Mouse (Mus musculus) stomach, embryonic 14.5 days (tissue): ENCODE measurements around the gene Cox8c. TPM values are rescaled to one million over a fixed set of nuclear protein-coding genes. Genes with fewer than 3 reads are reported as not detected.

Source experiments
- ATAC-seq: fragments of 200-750 bp; cut with Nextera tagmentation; 2 replicates; pipeline ENCODE4 v1.8.0; 2017; ENCODE audit warnings: low read depth, moderate TSS enrichment; ENCODE audit not compliant: insufficient number of reproducible peaks, insufficient read depth, low FRiP score
- H3K27ac ChIP-seq: fragments of 300-500 bp; sonication (generic); 2 replicates; pipeline ENCODE4 v1.5.1; 2014; ENCODE audit warnings: mild to moderate bottlenecking, low read length, moderate library complexity, mixed read lengths
- H3K27me3 ChIP-seq: fragments of 300-500 bp; sonication (generic); 2 replicates; pipeline ENCODE4 v1.6.1; 2014; ENCODE audit warnings: low read length, control low read depth, mixed read lengths; ENCODE audit not compliant: control insufficient read depth, insufficient read depth
- H3K36me3 ChIP-seq: fragments of 300-500 bp; sonication (generic); 2 replicates; pipeline ENCODE4 v1.6.1; 2014; ENCODE audit warnings: mild to moderate bottlenecking, control low read depth, low read length, moderate library complexity, mixed read lengths; ENCODE audit not compliant: control insufficient read depth, insufficient read depth
- H3K4me1 ChIP-seq: fragments of 300-500 bp; sonication (generic); 2 replicates; pipeline ENCODE4 v1.6.1; 2014; ENCODE audit warnings: low read length, control low read depth, mixed read lengths; ENCODE audit not compliant: control insufficient read depth, insufficient read depth
- H3K4me2 ChIP-seq: fragments of 300-500 bp; sonication (generic); replicated peaks from 2 replicates; pipeline ENCODE4 v1.6.1; 2014; ENCODE audit warnings: low read depth, low read length, control low read depth
- H3K4me3 ChIP-seq: fragments of 300-500 bp; sonication (generic); 2 replicates; pipeline ENCODE4 v1.5.1; 2014; ENCODE audit warnings: low read depth, low read length, control low read depth
- H3K9ac ChIP-seq: fragments of 300-500 bp; sonication (generic); replicated peaks from 2 replicates; pipeline ENCODE4 v1.6.1; 2014; ENCODE audit warnings: low read depth, mild to moderate bottlenecking, control low read depth, low read length, moderate library complexity, mixed read lengths
- H3K9me3 ChIP-seq: fragments of 300-500 bp; sonication (generic); 2 replicates; pipeline ENCODE4 v1.6.1; 2016; ENCODE audit warnings: low read depth, low read length, control low read depth; ENCODE audit not compliant: control insufficient read depth
- WGBS: fragments of 180-500 bp; shearing (Covaris S2); extraction: QIAGEN DNeasy Blood & Tissue Kit; methylation state at CpG from one replicate; pipeline ENCODE4 v1.1.7; 2014; 5-methylcytosine and 5-hydroxymethylcytosine counted together
- polyA plus RNA-seq: library from polyadenylated mRNA; unstranded; fragments of >200 nt; fragmentation: Nextera tagmentation; extraction: Ambion mirVana; gene quantifications from 2 replicates; pipeline ENCODE4 v1.2.1, GENCODE M21; 2014

Cox8c gene
- polyA plus RNA-seq, 1 experiment from 2014 or later = not detected

DNA sequence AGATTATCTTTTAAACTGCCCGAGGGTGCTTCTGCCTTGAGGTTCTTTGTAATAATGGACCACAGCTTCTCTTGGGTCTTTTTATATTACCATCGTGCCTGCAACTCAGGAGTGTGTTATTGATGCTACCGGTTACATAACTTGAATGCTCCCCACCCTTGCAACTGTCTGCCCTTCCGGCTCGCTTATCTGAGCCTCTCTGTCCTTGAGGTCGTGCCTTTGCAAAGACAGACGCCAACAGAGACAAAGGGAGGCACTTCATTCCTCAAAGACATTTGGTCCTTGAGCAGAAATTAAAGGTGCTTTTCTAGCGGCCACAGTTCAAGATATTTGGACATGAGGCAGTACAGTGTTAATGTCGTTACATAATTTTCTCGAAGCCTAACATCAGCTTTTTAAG, 11.8 kb upstream of the Cox8c start:
- H3K9ac ChIP-seq = no peak overlapping the region
- no peak for ATAC-seq

DNA sequence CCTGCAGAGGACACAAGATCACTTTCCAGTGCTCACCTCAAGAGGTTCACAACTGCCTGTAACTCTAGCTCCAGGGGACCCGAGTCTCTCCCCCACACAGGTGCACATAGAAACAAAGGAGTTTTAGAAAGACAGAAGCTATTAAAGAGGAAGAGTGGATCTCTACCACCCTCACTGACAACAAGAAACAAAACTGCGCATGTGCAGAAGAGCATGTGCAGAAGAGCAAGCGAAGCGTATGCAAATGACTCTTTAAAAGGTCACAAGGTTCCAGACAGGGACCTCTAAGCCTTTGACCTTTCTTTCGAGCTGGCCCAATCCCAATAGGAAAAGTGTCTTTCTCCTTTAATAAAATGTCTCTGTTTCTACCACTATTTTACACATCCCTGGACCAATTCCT, 10.5 kb upstream of the Cox8c start:
- H3K9me3 ChIP-seq = no peaks in the 10 kb centered on the region
- WGBS = 67% methylated on average over 5 of the region's 5 CpGs
- no peaks in the 10 kb centered on the region for H3K36me3 ChIP-seq
- no peak overlapping the region for H3K4me2 ChIP-seq
- no peaks in the 10 kb centered on the region for H3K27me3 ChIP-seq
- H3K9ac ChIP-seq = no peak overlapping the region
- no peak for ATAC-seq
- no peak overlapping the region for H3K4me3 ChIP-seq
- H3K4me1 ChIP-seq = no peaks in the 10 kb centered on the region
- H3K27ac ChIP-seq = no peak overlapping the region

More for the DNA sequence above, 11.8 kb upstream of the Cox8c start:
- H3K36me3 ChIP-seq = no peaks in the 10 kb centered on the region
- 68% methylated on average over 10 of the region's 10 CpGs for WGBS
- no peak overlapping the region for H3K27ac ChIP-seq
- H3K4me1 ChIP-seq = no peaks in the 10 kb centered on the region
- no peaks in the 10 kb centered on the region for H3K27me3 ChIP-seq
- H3K4me2 ChIP-seq = no peak overlapping the region
- H3K4me3 ChIP-seq = no peak overlapping the region
- no peaks in the 10 kb centered on the region for H3K9me3 ChIP-seq

DNA sequence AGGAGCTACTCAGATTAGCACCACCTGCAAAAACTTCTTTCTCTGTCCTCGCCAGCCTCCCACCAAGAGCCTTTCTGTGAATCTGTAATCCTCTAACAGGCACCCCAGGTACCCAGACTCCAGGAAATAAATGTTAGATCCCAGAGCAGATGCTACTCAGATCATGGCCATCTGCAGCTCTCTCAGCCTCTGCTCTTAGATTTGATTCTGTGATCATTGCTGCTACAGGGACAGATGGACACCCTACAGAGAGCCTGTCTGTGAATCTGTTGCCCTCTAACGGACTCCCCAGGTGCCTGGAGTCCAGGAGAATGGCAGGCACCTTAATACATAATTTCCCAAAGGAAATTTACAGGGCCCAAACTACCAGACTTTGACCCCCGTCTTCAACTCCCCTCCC, 9.1 kb downstream of the Cox8c start:
- no peaks in the 10 kb centered on the region for H3K9me3 ChIP-seq
- no peak overlapping the region for H3K9ac ChIP-seq
- no peaks in the 10 kb centered on the region for H3K27me3 ChIP-seq
- no peaks in the 10 kb centered on the region for H3K36me3 ChIP-seq
- 49% methylated on average over 3 of the region's 3 CpGs for WGBS
- no peaks in the 10 kb centered on the region for H3K4me1 ChIP-seq
- H3K4me3 ChIP-seq = no peak overlapping the region
- no peak for ATAC-seq
- no peak overlapping the region for H3K27ac ChIP-seq
- H3K4me2 ChIP-seq = no peak overlapping the region

- 87% methylated on average over 2 of the region's 2 CpGs for WGBS
- no peak for ATAC-seq
Measured at GRCm38 (mm10) chr12:102916073-102916472, 17.0 kb downstream of the Cox8c start.

GRCm38 (mm10) chr12:102929764-102930163, 30.6 kb downstream of the Cox8c start:
- H3K36me3 ChIP-seq = no peaks in the 10 kb centered on the region
- H3K9me3 ChIP-seq = no peaks in the 10 kb centered on the region
- H3K4me2 ChIP-seq = no peak overlapping the region
- WGBS = 75% methylated on average over 4 of the region's 4 CpGs
- no peak for ATAC-seq
- H3K4me1 ChIP-seq = no peaks in the 10 kb centered on the region
- H3K27me3 ChIP-seq = no peaks in the 10 kb centered on the region
- no peak overlapping the region for H3K4me3 ChIP-seq
- no peak overlapping the region for H3K9ac ChIP-seq
- H3K27ac ChIP-seq = no peak overlapping the region

More at GRCm38 (mm10) chr12:102916073-102916472, 17.0 kb downstream of the Cox8c start:
- Histone ChIP-seq H3K27ac (no peak overlapping the region), H3K4me3 (no peak overlapping the region), H3K27me3 (no peaks in the 10 kb centered on the region), H3K4me2 (no peak overlapping the region), H3K36me3 (no peaks in the 10 kb centered on the region), H3K4me1 (no peaks in the 10 kb centered on the region), H3K9me3 (no peaks in the 10 kb centered on the region), H3K9ac (no peak overlapping the region)

DNA sequence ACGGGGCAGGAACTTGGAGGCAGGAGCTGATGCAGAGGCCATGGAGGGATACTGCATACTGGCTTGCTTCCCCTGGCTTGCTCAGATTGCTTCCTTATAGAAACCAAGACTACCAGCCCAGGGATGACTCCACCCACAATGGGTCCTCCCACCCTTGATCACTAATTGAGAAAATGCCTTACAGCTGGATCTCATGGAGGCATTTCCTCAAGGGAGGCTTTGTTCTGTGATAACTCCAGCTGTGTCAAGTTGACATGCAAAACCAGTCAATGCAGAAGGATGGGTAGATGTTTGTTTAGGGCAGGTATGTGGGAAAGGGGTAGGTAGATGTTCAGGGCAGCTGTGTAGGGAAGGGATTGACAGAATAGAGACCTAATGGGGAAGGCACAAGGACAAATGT, 31.2 kb downstream of the Cox8c start:
- no peak overlapping the region for H3K4me3 ChIP-seq
- H3K4me2 ChIP-seq = no peak overlapping the region
- no peaks in the 10 kb centered on the region for H3K27me3 ChIP-seq
- no peak for ATAC-seq
- H3K9me3 ChIP-seq = no peaks in the 10 kb centered on the region
- H3K4me1 ChIP-seq = no peaks in the 10 kb centered on the region
- no peak overlapping the region for H3K27ac ChIP-seq
- WGBS = 83% methylated on average over 1 of the region's 1 CpGs
- H3K36me3 ChIP-seq = no peaks in the 10 kb centered on the region
- no peak overlapping the region for H3K9ac ChIP-seq

- no peaks in the 10 kb centered on the region for H3K36me3 ChIP-seq
- no peak for ATAC-seq
Measured at GRCm38 (mm10) chr12:102930789-102931188, 31.7 kb downstream of the Cox8c start.

GRCm38 (mm10) chr12:102935892-102936291, 36.8 kb downstream of the Cox8c start:
- WGBS = 35% methylated on average over 1 of the region's 1 CpGs
- H3K4me1 ChIP-seq = no peaks in the 10 kb centered on the region
- ATAC-seq = no peak
- no peak overlapping the region for H3K27ac ChIP-seq
- H3K4me3 ChIP-seq = no peak overlapping the region
- H3K9me3 ChIP-seq = no peaks in the 10 kb centered on the region
- H3K4me2 ChIP-seq = no peak overlapping the region
- H3K27me3 ChIP-seq = no peaks in the 10 kb centered on the region
- H3K36me3 ChIP-seq = no peaks in the 10 kb centered on the region
- H3K9ac ChIP-seq = no peak overlapping the region

More at GRCm38 (mm10) chr12:102930789-102931188, 31.7 kb downstream of the Cox8c start:
- H3K9me3 ChIP-seq = no peaks in the 10 kb centered on the region
- H3K4me3 ChIP-seq = no peak overlapping the region
- 84% methylated on average over 7 of the region's 7 CpGs for WGBS
- H3K27ac ChIP-seq = no peak overlapping the region
- H3K4me2 ChIP-seq = no peak overlapping the region
- H3K9ac ChIP-seq = no peak overlapping the region
- H3K4me1 ChIP-seq = no peaks in the 10 kb centered on the region
- H3K27me3 ChIP-seq = no peaks in the 10 kb centered on the region

DNA sequence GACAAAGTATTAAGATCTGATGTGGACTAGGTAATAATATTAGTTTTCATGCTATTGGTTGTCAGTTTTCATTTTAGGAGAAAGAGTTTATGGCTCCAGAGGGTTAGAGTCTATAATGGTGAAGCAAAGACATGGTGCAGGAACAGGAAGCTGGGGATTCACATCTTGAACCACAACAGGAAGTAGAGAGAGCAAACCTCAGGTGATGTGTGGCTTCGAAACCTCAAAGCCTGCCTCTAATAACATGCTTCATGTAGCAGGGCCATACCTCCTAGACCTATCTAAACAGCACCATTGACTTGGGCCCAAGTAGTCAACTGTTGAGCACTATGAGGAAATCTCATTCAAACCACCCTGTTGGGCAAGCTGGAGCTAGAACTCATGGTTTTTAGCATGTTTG, 46.5 kb downstream of the Cox8c start:
- 90% methylated on average over 1 of the region's 1 CpGs for WGBS
- H3K4me1 ChIP-seq = peaks cover 5% of the 10 kb centered on the region; the same call in 1 of the 2 replicates
- no peak overlapping the region for H3K4me3 ChIP-seq
- no peaks in the 10 kb centered on the region for H3K36me3 ChIP-seq
- H3K9ac ChIP-seq = no peak overlapping the region
- no peak for ATAC-seq
- no peaks in the 10 kb centered on the region for H3K9me3 ChIP-seq
- no peak overlapping the region for H3K4me2 ChIP-seq
- H3K27me3 ChIP-seq = no peaks in the 10 kb centered on the region
- no peak overlapping the region for H3K27ac ChIP-seq
